Comparison of ENCODE assay signal across 9 mouse cellular contexts in genomic region chr13:98354871-98355558, GRCm38 (mm10). TPM values are rescaled to one million over a fixed set of nuclear protein-coding genes. Genes with fewer than 3 reads are reported as not detected.
A peak's percentile ranks its signal among the peaks of the same experiment; 100 is the strongest.
DNase-seq lines count a peak whose midpoint lies in the region; ATAC-seq and TF ChIP-seq lines count a peak whose summit lies in the region.
"Had no signal": no experiment of that assay in that cellular context is flagged by ENCODE, and none has a peak within 500 bp of the region (broad histone marks: within the 10 kb centered on the region; RNA-seq: fewer than 3 reads in every experiment).

No protein-coding gene starts in this region.

- TF ChIP-seq POLR2A in small intestine, adult 2 months (IDR thresholded peaks at IDR 0.05; ENCODE audit: low read depth, low read length): no peak

- intact Hi-C loops in heart, postnatal 10 days (cut with DNase I): loop anchor here (2.0 to 5.0 kb wide), 2 partner anchors 147 to 234 kb away; no protein-coding TSS in a partner anchor

- TF ChIP-seq CTCF in hindbrain, postnatal 0 days (IDR thresholded peaks at IDR 0.05; ENCODE audit: low read depth): no peak
- TF ChIP-seq CTCF in small intestine, adult 2 months (IDR thresholded peaks at IDR 0.05; ENCODE audit: extremely low read depth, insufficient read length, insufficient replicate concordance, low read depth, low read length): no peak

- no peaks in the 10 kb centered on the region for H3K9me3 ChIP-seq in heart, embryonic 10.5 days
- no peaks in the 10 kb centered on the region for H3K9me3 ChIP-seq in ES-E14 (ENCODE audit: control insufficient read depth, insufficient read depth, low read depth, low read length)
- no peaks in the 10 kb centered on the region for H3K9me3 ChIP-seq in embryonic facial prominence, embryonic 15.5 days (replicated peaks)
- no peaks in the 10 kb centered on the region for H3K9me3 ChIP-seq in hindbrain, postnatal 0 days (ENCODE audit: low read length)
- no peaks in the 10 kb centered on the region for H3K9me3 ChIP-seq in liver, embryonic 15.5 days (replicated peaks)

- DNase-seq in heart, embryonic 10.5 days (ENCODE audit: low spot score): peak; percentile 76
- no peak for DNase-seq in heart, postnatal 10 days
- no peak for DNase-seq in ES-E14 (ENCODE audit: low read depth, low spot score)
- peak; percentile 12 for DNase-seq in hindbrain, postnatal 0 days (ENCODE audit: low spot score)
- DNase-seq in gastrocnemius, postnatal 25 days: no peak

- peak overlapping the region; percentile 17 for H3K9ac ChIP-seq in ES-E14 (ENCODE audit: insufficient read depth, low read depth, low read length, poor library complexity, severe bottlenecking)
- peak overlapping the region; percentile 15 for H3K9ac ChIP-seq in embryonic facial prominence, embryonic 15.5 days
- H3K9ac ChIP-seq in hindbrain, postnatal 0 days (replicated peaks; ENCODE audit: low read length): peak overlapping the region; percentile 30; the same call in 1 of the 2 replicates
- H3K9ac ChIP-seq in liver, embryonic 15.5 days: no peak overlapping the region

- peak overlapping the region; percentile 77 for H3K4me2 ChIP-seq in embryonic facial prominence, embryonic 15.5 days (replicated peaks)
- H3K4me2 ChIP-seq in hindbrain, postnatal 0 days (ENCODE audit: low read depth, low read length): peak overlapping the region; percentile 48
- H3K4me2 ChIP-seq in liver, embryonic 15.5 days: peak overlapping the region; percentile 62

- peaks cover 90% of the 10 kb centered on the region for H3K27me3 ChIP-seq in heart, embryonic 10.5 days (ENCODE audit: insufficient read depth, poor library complexity, severe bottlenecking)
- peaks cover 88% of the 10 kb centered on the region for H3K27me3 ChIP-seq in embryonic facial prominence, embryonic 15.5 days
- peaks cover 74% of the 10 kb centered on the region for H3K27me3 ChIP-seq in hindbrain, postnatal 0 days (ENCODE audit: insufficient read depth, low read length)
- peaks cover 98% of the 10 kb centered on the region for H3K27me3 ChIP-seq in liver, embryonic 15.5 days
- H3K27me3 ChIP-seq in small intestine, adult 2 months (ENCODE audit: control insufficient read depth, insufficient read depth, low read length): peaks cover 84% of the 10 kb centered on the region

- peaks cover 25% of the 10 kb centered on the region for H3K4me1 ChIP-seq in heart, embryonic 10.5 days
- H3K4me1 ChIP-seq in ES-E14 (ENCODE audit: control insufficient read depth in 2 of 2, insufficient read depth in 2 of 2, low read length in 2 of 2, poor library complexity in 1 of 2): peaks cover 0 to 3% of the 10 kb centered on the region in 2 experiments; a peak in 1 of 4 replicates
- peaks cover 24% of the 10 kb centered on the region for H3K4me1 ChIP-seq in embryonic facial prominence, embryonic 15.5 days
- 0 out of 2 replicates have a peak, but pooled peaks cover 4% of the 10 kb centered on the region for H3K4me1 ChIP-seq in hindbrain, postnatal 0 days (ENCODE audit: insufficient read depth, low read length)
- peaks cover 20% of the 10 kb centered on the region for H3K4me1 ChIP-seq in liver, embryonic 15.5 days (replicated peaks)
- H3K4me1 ChIP-seq in small intestine, adult 2 months (ENCODE audit: control insufficient read depth, insufficient read depth, insufficient read length, low read length): peaks cover 8% of the 10 kb centered on the region

- no peaks in the 10 kb centered on the region for H3K36me3 ChIP-seq in heart, embryonic 10.5 days
- no peaks in the 10 kb centered on the region for H3K36me3 ChIP-seq in ES-E14 (ENCODE audit: control insufficient read depth, insufficient read depth, low read length, poor library complexity, severe bottlenecking)
- H3K36me3 ChIP-seq in embryonic facial prominence, embryonic 15.5 days: no peaks in the 10 kb centered on the region
- no peaks in the 10 kb centered on the region for H3K36me3 ChIP-seq in hindbrain, postnatal 0 days (ENCODE audit: insufficient read depth, low read length)
- H3K36me3 ChIP-seq in liver, embryonic 15.5 days (replicated peaks): no peaks in the 10 kb centered on the region
- no peaks in the 10 kb centered on the region for H3K36me3 ChIP-seq in small intestine, adult 2 months (ENCODE audit: control insufficient read depth, insufficient read depth, low read length)

- H3K27ac ChIP-seq in heart, embryonic 10.5 days: peak overlapping the region; percentile 59
- H3K27ac ChIP-seq in ES-E14 (ENCODE audit: insufficient read depth, low read depth, low read length, poor library complexity, severe bottlenecking): no peak overlapping the region
- peak overlapping the region; percentile 49; the same call in 1 of the 2 replicates for H3K27ac ChIP-seq in embryonic facial prominence, embryonic 15.5 days (replicated peaks)
- H3K27ac ChIP-seq in hindbrain, postnatal 0 days: no peak overlapping the region; the same call in 1 of the 2 replicates
- H3K27ac ChIP-seq in liver, embryonic 15.5 days (replicated peaks): no peak overlapping the region
- no peak overlapping the region for H3K27ac ChIP-seq in small intestine, adult 2 months (ENCODE audit: insufficient read depth, low read depth, low read length)

- ATAC-seq in embryonic facial prominence, embryonic 15.5 days (ENCODE audit: insufficient number of reproducible peaks, low FRiP score, low TSS enrichment, low read depth): peak; percentile 40
- ATAC-seq in hindbrain, postnatal 0 days: 0 out of 2 replicates have a peak, but pooled peaks have one; percentile 13
- ATAC-seq in liver, embryonic 15.5 days (ENCODE audit: insufficient read depth): no peak

- under 1% methylated on average over 81 of the region's 102 CpGs for WGBS in heart, embryonic 10.5 days
- under 1% methylated on average over 99 of the region's 102 CpGs for WGBS in embryonic facial prominence, embryonic 15.5 days
- 1% methylated on average over 69 of the region's 102 CpGs for WGBS in hindbrain, postnatal 0 days
- WGBS in liver, embryonic 15.5 days (ENCODE audit: insufficient replicate concordance): under 1% methylated on average over 84 of the region's 102 CpGs
- WGBS in small intestine, adult 2 months: 1% methylated on average over 99 of the region's 102 CpGs

- in situ Hi-C loops in ES-E14 (cut with MboI; ENCODE audit: low sequenced_read_pairs in 2 of 2, unreplicated experiment in 2 of 2): no loop called here

- H3K4me3 ChIP-seq in heart, embryonic 10.5 days: peak overlapping the region; percentile 66
- peak overlapping the region; percentile 56 to 68 for H3K4me3 ChIP-seq in ES-E14 (ENCODE audit: insufficient read depth in 1 of 2, low read depth in 1 of 2, low read length in 2 of 2, poor library complexity in 1 of 2, severe bottlenecking in 1 of 2)
- peak overlapping the region; percentile 45 for H3K4me3 ChIP-seq in embryonic facial prominence, embryonic 15.5 days (replicated peaks)
- peak overlapping the region; percentile 35 for H3K4me3 ChIP-seq in hindbrain, postnatal 0 days (ENCODE audit: low read length)
- peak overlapping the region; percentile 40 for H3K4me3 ChIP-seq in liver, embryonic 15.5 days (replicated peaks)
- H3K4me3 ChIP-seq in small intestine, adult 2 months (ENCODE audit: low read depth, low read length): peak overlapping the region; percentile 53

TF ChIP-seq in ES-E14, 5 proteins besides CTCF, POLR2A, EP300 and RAD21:
- no peak for TF ChIP-seq ZNF384 (IDR thresholded peaks at IDR 0.05; ENCODE audit: low read depth, low read length)
- no peak for TF ChIP-seq HCFC1 (IDR thresholded peaks at IDR 0.05; ENCODE audit: borderline replicate concordance, insufficient read depth, low read length)
- TF ChIP-seq MAFK (IDR thresholded peaks at IDR 0.05; ENCODE audit: insufficient read depth, low read depth, low read length): no peak

RNA-seq across cellular contexts. Expression of gene Foxd1, which starts 1.0 kb away (rescaled TPM):
- 0.10 and 0.16 TPM in 2 replicates for polyA plus RNA-seq in heart, embryonic 10.5 days (2016; fragmentation: Nextera tagmentation; extraction: Ambion mirVana)
- under 1 TPM; 0.17 to 0.25 TPM for total RNA-seq in heart, postnatal 10 days (2021)
- total RNA-seq in ES-E14 (2012; rRNA removed): 0.16 and 0.22 TPM in 2 replicates
- 3.0 and 3.1 TPM in 2 replicates for polyA plus RNA-seq in embryonic facial prominence, embryonic 15.5 days (2015; fragmentation: Nextera tagmentation; extraction: Ambion mirVana)
- 1.6 and 2.1 TPM in 2 replicates for total RNA-seq in hindbrain, postnatal 0 days (2014; rRNA removed)
- 0.74 and 0.88 TPM in 2 replicates for polyA plus RNA-seq in hindbrain, postnatal 0 days (2015; fragmentation: Nextera tagmentation; extraction: Ambion mirVana)
- polyA plus RNA-seq in liver, embryonic 15.5 days (2015; fragmentation: Nextera tagmentation; extraction: Ambion mirVana): not detected in 2 replicates
- not detected in 2 replicates for polyA plus RNA-seq in small intestine, adult 2 months (2012; rRNA removed)
- under 1 TPM in 1 of 2 experiments, not detected in 1; 0.08 TPM for total RNA-seq in gastrocnemius, postnatal 25 days (2021)
- total RNA-seq: MEL had no signal

RNA-seq across cellular contexts. Expression of gene Btf3, which starts 38.2 kb away (rescaled TPM):
- 512 and 641 TPM in 2 replicates for polyA plus RNA-seq in heart, embryonic 10.5 days (2016; fragmentation: Nextera tagmentation; extraction: Ambion mirVana)
- 100 to 1,000 TPM; 260 to 270 TPM for total RNA-seq in heart, postnatal 10 days (2021)
- total RNA-seq in ES-E14 (2012; rRNA removed): 742 and 844 TPM in 2 replicates
- polyA plus RNA-seq in embryonic facial prominence, embryonic 15.5 days (2015; fragmentation: Nextera tagmentation; extraction: Ambion mirVana): 628 and 630 TPM in 2 replicates
- total RNA-seq in hindbrain, postnatal 0 days (2014; rRNA removed): 181 and 252 TPM in 2 replicates
- 476 and 491 TPM in 2 replicates for polyA plus RNA-seq in hindbrain, postnatal 0 days (2015; fragmentation: Nextera tagmentation; extraction: Ambion mirVana)
- 263 and 326 TPM in 2 replicates for polyA plus RNA-seq in liver, embryonic 15.5 days (2015; fragmentation: Nextera tagmentation; extraction: Ambion mirVana)
- 37.8 and 80.5 TPM in 2 replicates for polyA plus RNA-seq in small intestine, adult 2 months (2012; rRNA removed)
- 100 to 1,000 TPM; 194 to 210 TPM for total RNA-seq in gastrocnemius, postnatal 25 days (2021)

Comparison
In these comparisons a context has a peak if more than half of its experiments do, and no peak if none do; other contexts are left out.
1. DNase-seq: peak in heart, embryonic 10.5 days (single experiment) and hindbrain, postnatal 0 days (single experiment); none in heart, postnatal 10 days (0 of 2), ES-E14 (single experiment) and gastrocnemius, postnatal 25 days (single experiment).
2. H3K27ac ChIP-seq: peak in heart, embryonic 10.5 days (single experiment) and embryonic facial prominence, embryonic 15.5 days (single experiment); none in ES-E14 (single experiment), hindbrain, postnatal 0 days (single experiment), liver, embryonic 15.5 days (single experiment) and small intestine, adult 2 months (single experiment).
3. Peak in every context shown above with its lines, with median percentiles within 50 percentile points of each other: H3K4me3 ChIP-seq and H3K4me2 ChIP-seq.